Mouse (Mus musculus) neural tube, embryonic 13.5 days (tissue): ENCODE measurements around the gene Usf3. TPM values are rescaled to one million over a fixed set of nuclear protein-coding genes. Genes with fewer than 3 reads are reported as not detected.

ENCODE experiments used
- ATAC-seq: fragments of 200-750 bp; cut with Nextera tagmentation; 2 replicates; pipeline ENCODE4 v1.8.0; 2017; ENCODE audit warnings: low read depth, mild to moderate bottlenecking, moderate TSS enrichment, moderate library complexity
- H3K27ac ChIP-seq: fragments of 300-500 bp; sonication (generic); replicated peaks from 2 replicates; pipeline ENCODE4 v1.5.1; 2015; ENCODE audit warnings: moderate library complexity, mild to moderate bottlenecking, inconsistent platforms
- H3K27me3 ChIP-seq: fragments of 300-500 bp; sonication (generic); 2 replicates; pipeline ENCODE4 v1.6.1; 2015; ENCODE audit warnings: mild to moderate bottlenecking, inconsistent platforms
- H3K36me3 ChIP-seq: fragments of 300-500 bp; sonication (generic); 2 replicates; pipeline ENCODE4 v1.6.1; 2015; ENCODE audit warnings: mild to moderate bottlenecking, inconsistent platforms
- H3K4me1 ChIP-seq: fragments of 300-500 bp; sonication (generic); replicated peaks from 2 replicates; pipeline ENCODE4 v1.6.1; 2015; ENCODE audit warnings: inconsistent platforms
- H3K4me2 ChIP-seq: fragments of 300-500 bp; sonication (generic); 2 replicates; pipeline ENCODE4 v1.6.1; 2015; ENCODE audit warnings: inconsistent platforms, mild to moderate bottlenecking, moderate library complexity
- H3K4me3 ChIP-seq: fragments of 300-500 bp; sonication (generic); 2 replicates; pipeline ENCODE4 v1.5.1; 2015; ENCODE audit warnings: mild to moderate bottlenecking, inconsistent platforms
- H3K9ac ChIP-seq: fragments of 300-500 bp; sonication (generic); 2 replicates; pipeline ENCODE4 v1.6.1; 2015; ENCODE audit warnings: moderate library complexity, mild to moderate bottlenecking, inconsistent platforms
- H3K9me3 ChIP-seq: fragments of 300-500 bp; sonication (generic); 2 replicates; pipeline ENCODE4 v1.6.1; 2016; ENCODE audit warnings: inconsistent platforms
- WGBS: fragments of 180-500 bp; shearing (Covaris S2); methylation state at CpG from one replicate; pipeline ENCODE4 v1.1.7; 2015; 5-methylcytosine and 5-hydroxymethylcytosine counted together
- polyA plus RNA-seq: library from polyadenylated mRNA; unstranded; fragments of >200 nt; fragmentation: Nextera tagmentation; extraction: Ambion mirVana; gene quantifications from 2 replicates; pipeline ENCODE4 v1.2.1, GENCODE M21; 2015

The Usf3 gene
- polyA plus RNA-seq, 1 experiment from 2014 or later, result 1.9 TPM

- Histone ChIP-seq H3K4me1 (no peaks in the 10 kb centered on the region), H3K4me2 (no peak overlapping the region), H3K27ac (no peak overlapping the region), H3K9ac (no peak overlapping the region), H3K9me3 (no peaks in the 10 kb centered on the region), H3K27me3 (no peaks in the 10 kb centered on the region), H3K36me3 (no peaks in the 10 kb centered on the region), H3K4me3 (no peak overlapping the region)
- no peak for ATAC-seq
- 75% methylated on average over 7 of the region's 7 CpGs for WGBS
These were observed 70.3 kb downstream of the Usf3 start for GRCm38 (mm10) chr16:44243323-44243722.

DNA sequence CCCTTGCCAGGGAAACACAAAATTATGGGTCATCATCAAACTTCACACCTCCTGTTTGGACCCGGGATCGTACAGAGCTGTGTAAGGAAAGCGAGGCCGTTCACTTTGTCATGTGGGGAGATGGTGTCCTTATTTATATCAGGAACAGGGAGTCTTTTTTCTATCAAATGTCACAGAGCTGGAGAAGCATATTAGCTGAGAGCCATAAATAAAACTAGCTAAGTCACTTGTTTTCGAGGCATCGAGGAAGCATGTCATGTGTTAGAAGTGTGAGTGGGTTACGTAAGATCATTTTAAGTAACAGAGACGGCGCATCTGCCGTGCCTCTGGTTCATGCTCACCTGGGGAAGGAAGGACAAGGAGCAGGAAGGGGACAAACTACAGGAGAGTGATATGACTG is 76.9 kb downstream of the Usf3 start:
- Histone ChIP-seq H3K4me2 (no peak overlapping the region), H3K9ac (no peak overlapping the region), H3K9me3 (no peaks in the 10 kb centered on the region), H3K4me1 (no peaks in the 10 kb centered on the region), H3K4me3 (no peak overlapping the region), H3K36me3 (no peaks in the 10 kb centered on the region), H3K27me3 (no peaks in the 10 kb centered on the region), H3K27ac (no peak overlapping the region)
- WGBS, result 95% methylated on average over 10 of the region's 10 CpGs
- no peak for ATAC-seq

GRCm38 (mm10) chr16:44252735-44253134 is 79.7 kb downstream of the Usf3 start:
- 93% methylated on average over 3 of the region's 3 CpGs for WGBS
- no peak for ATAC-seq
- Histone ChIP-seq H3K9ac (no peak overlapping the region), H3K36me3 (no peaks in the 10 kb centered on the region), H3K4me3 (no peak overlapping the region), H3K27me3 (no peaks in the 10 kb centered on the region), H3K27ac (no peak overlapping the region), H3K9me3 (no peaks in the 10 kb centered on the region), H3K4me1 (no peaks in the 10 kb centered on the region), H3K4me2 (no peak overlapping the region)

DNA sequence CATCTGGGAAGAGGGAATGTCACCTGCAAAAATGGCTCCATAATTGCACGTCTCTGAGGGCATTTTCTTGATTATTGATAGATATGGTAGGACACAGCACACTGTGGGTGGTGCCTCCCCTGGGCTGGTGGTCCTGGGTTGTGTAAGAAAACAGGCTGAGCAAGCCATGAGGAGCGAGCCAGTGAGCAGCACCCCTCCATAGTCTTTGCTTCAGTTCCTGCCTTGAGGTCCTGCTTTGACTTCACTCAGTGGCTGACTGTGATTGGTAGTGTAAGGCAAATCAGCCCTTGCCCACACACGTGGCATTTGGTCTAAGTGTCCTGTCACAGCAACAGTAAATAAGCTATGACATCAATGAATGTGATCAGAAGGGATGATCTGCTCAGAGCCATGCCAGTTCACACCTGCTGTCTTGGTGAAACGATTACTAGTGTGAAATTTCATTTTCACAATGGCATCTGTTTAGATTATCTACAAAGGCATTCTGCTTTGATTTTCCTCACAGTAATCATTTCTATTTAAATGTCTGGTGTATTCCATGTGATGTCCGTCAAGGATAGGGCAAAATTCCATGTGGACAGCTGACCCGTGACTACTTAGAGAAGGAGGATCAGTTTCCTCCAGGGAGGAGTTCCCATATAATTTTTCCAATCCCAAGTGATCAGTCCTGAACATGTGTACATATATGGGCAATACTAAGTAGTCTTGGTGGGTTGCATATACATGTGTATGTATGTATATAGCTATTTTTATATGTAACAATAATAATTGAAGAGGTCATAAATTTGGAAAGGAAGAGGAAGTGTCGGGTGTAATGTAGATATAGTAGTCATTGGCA is 81.0 kb downstream of the Usf3 start:
- Histone ChIP-seq H3K9me3 (no peaks in the 10 kb centered on the region), H3K9ac (no peak overlapping the region), H3K27ac (no peak overlapping the region), H3K4me3 (no peak overlapping the region), H3K4me1 (no peaks in the 10 kb centered on the region), H3K4me2 (no peak overlapping the region), H3K36me3 (no peaks in the 10 kb centered on the region), H3K27me3 (no peaks in the 10 kb centered on the region)
- ATAC-seq, result no peak
- WGBS, result 81% methylated on average over 7 of the region's 7 CpGs

DNA sequence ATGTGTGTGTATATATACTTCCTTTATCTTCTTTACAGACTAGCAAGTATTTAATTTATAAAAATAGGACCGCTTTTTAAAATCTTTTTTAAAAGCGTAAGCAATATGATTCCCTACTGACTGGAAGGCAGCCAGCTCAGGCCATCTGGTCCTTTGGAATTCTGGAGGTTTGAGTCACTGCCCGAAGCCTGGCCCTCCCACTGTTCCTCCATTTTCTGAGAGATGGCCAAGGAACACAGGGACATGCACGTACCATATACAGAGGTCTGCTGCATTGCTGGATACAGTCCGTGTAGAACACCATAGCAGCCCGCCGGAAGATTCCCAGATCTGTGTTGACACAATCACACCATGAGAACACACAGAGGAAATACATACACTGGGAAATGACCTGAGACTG is 81.7 kb downstream of the Usf3 start:
- Histone ChIP-seq H3K4me2 (no peak overlapping the region), H3K4me1 (no peaks in the 10 kb centered on the region), H3K9ac (no peak overlapping the region), H3K4me3 (no peak overlapping the region), H3K27ac (no peak overlapping the region), H3K27me3 (no peaks in the 10 kb centered on the region), H3K9me3 (no peaks in the 10 kb centered on the region), H3K36me3 (no peaks in the 10 kb centered on the region)
- ATAC-seq, result no peak
- WGBS, result 79% methylated on average over 7 of the region's 7 CpGs

GRCm38 (mm10) chr16:44257476-44257875 is 84.4 kb downstream of the Usf3 start:
- Histone ChIP-seq H3K36me3 (no peaks in the 10 kb centered on the region), H3K9ac (no peak overlapping the region), H3K27ac (no peak overlapping the region), H3K4me2 (no peak overlapping the region), H3K9me3 (no peaks in the 10 kb centered on the region), H3K4me1 (no peaks in the 10 kb centered on the region), H3K27me3 (no peaks in the 10 kb centered on the region), H3K4me3 (no peak overlapping the region)
- WGBS, result 92% methylated on average over 3 of the region's 3 CpGs
- ATAC-seq, result no peak

GRCm38 (mm10) chr16:44264916-44265315 is 91.9 kb downstream of the Usf3 start:
- no peak for ATAC-seq
- Histone ChIP-seq H3K4me1 (no peaks in the 10 kb centered on the region; the same call in 1 of the 2 replicates), H3K4me3 (no peak overlapping the region), H3K4me2 (no peak overlapping the region), H3K9ac (no peak overlapping the region), H3K36me3 (no peaks in the 10 kb centered on the region), H3K27ac (no peak overlapping the region), H3K27me3 (no peaks in the 10 kb centered on the region), H3K9me3 (no peaks in the 10 kb centered on the region)
- WGBS, result 55% methylated on average over 2 of the region's 2 CpGs

DNA sequence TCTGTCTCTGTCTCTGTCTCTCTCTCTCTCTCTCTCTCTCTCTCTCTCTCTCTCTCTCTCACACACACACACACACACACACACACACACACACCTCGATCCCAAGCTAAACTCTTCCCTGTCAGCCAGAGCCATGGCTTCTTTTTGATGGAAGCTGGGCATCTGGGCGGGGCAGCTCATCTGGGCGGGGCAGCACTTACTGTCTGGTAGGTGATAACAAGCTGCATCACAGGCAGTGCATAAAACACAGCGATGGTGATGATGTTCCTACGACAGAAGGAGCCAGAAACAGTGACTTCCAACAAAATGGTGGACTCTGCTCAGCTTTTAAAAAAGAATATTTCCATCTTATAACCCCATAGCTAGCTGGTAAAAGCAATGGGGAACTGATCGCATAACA is 92.5 kb downstream of the Usf3 start:
- Histone ChIP-seq H3K4me2 (no peak overlapping the region), H3K4me3 (no peak overlapping the region), H3K36me3 (no peaks in the 10 kb centered on the region), H3K27me3 (no peaks in the 10 kb centered on the region), H3K9ac (no peak overlapping the region), H3K4me1 (no peaks in the 10 kb centered on the region; the same call in 1 of the 2 replicates), H3K27ac (no peak overlapping the region), H3K9me3 (no peaks in the 10 kb centered on the region)
- WGBS, result 89% methylated on average over 6 of the region's 6 CpGs
- no peak for ATAC-seq

GRCm38 (mm10) chr16:44268541-44269215 is 95.6 kb downstream of the Usf3 start:
- Histone ChIP-seq H3K4me2 (no peak overlapping the region), H3K27me3 (no peaks in the 10 kb centered on the region), H3K9ac (no peak overlapping the region), H3K4me3 (no peak overlapping the region), H3K4me1 (no peaks in the 10 kb centered on the region; the same call in 1 of the 2 replicates), H3K27ac (no peak overlapping the region), H3K9me3 (no peaks in the 10 kb centered on the region), H3K36me3 (no peaks in the 10 kb centered on the region)
- no peak for ATAC-seq
- 89% methylated on average over 7 of the region's 7 CpGs for WGBS

DNA sequence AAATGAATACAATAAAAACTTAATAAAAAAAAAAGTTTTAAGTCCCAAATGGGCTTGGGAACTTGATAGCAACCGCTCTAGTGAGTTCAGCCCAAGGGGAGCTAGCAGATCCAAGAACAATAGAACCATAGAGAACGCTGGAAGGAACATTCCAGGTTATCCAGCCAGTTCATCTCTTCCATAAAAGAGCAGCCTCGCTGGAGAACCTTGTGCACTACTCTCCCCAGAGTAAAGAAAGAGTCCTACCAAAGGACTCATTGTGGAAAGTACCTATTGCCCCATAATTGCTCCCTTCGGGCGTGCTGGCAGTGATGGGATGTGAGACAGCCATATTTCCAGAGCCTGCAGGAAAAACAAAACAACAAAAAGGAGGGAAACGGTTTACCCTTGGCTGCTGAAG is 96.5 kb downstream of the Usf3 start:
- H3K36me3 ChIP-seq, result no peaks in the 10 kb centered on the region
- H3K4me2 ChIP-seq, result no peak overlapping the region
- no peaks in the 10 kb centered on the region for H3K27me3 ChIP-seq
- no peak overlapping the region for H3K4me3 ChIP-seq
- no peak for ATAC-seq
- H3K27ac ChIP-seq, result no peak overlapping the region
- WGBS, result 64% methylated on average over 6 of the region's 6 CpGs
- no peaks in the 10 kb centered on the region; the same call in 1 of the 2 replicates for H3K4me1 ChIP-seq
- H3K9me3 ChIP-seq, result no peaks in the 10 kb centered on the region
- no peak overlapping the region for H3K9ac ChIP-seq

- Histone ChIP-seq H3K36me3 (no peaks in the 10 kb centered on the region), H3K4me3 (no peak overlapping the region), H3K27ac (no peak overlapping the region), H3K27me3 (no peaks in the 10 kb centered on the region), H3K4me1 (no peaks in the 10 kb centered on the region; the same call in 1 of the 2 replicates), H3K9ac (no peak overlapping the region), H3K9me3 (no peaks in the 10 kb centered on the region), H3K4me2 (no peak overlapping the region)
- 75% methylated on average over 5 of the region's 5 CpGs for WGBS
- ATAC-seq, result no peak
These were observed 97.6 kb downstream of the Usf3 start for GRCm38 (mm10) chr16:44270606-44271005.

DNA sequence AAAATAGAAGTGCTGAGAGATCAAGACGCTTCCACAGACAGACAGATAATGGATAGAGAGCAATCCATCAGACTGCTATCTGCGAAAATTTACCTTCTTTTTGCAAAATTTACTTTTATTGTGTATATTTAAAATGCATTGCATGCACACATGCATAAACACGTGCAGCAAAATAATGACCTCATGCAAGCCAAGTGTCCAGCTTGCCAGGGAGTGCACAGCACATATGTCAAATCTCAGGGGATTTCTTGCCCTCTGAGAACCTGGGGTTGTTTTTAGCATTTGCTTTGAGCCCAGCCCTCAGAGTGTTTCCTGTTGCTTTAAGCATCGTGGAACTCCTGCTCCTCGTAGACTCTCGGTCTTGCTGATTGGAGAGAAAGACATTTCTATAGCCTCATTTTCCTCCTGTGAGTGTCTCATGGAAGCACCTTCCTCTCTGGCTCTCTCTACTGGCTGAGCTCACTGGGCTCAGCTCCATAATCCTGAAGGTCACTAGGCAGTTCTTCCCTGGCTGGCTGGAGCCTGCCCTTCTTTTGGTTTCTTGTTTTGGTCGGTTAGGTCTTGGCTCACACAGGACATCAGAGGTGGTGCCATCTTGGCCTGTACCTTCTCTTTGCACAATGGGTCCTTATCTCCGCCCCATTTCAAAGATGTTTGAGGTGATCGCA is 98.5 kb downstream of the Usf3 start:
- no peak for ATAC-seq
- H3K4me3 ChIP-seq, result no peak overlapping the region
- no peak overlapping the region for H3K27ac ChIP-seq
- no peaks in the 10 kb centered on the region; the same call in 1 of the 2 replicates for H3K4me1 ChIP-seq
- no peak overlapping the region for H3K9ac ChIP-seq
- H3K9me3 ChIP-seq, result no peaks in the 10 kb centered on the region
- no peak overlapping the region for H3K4me2 ChIP-seq
- H3K36me3 ChIP-seq, result no peaks in the 10 kb centered on the region
- no peaks in the 10 kb centered on the region for H3K27me3 ChIP-seq
- WGBS, result 72% methylated on average over 9 of the region's 9 CpGs
